Mouse (Mus musculus) MEL (cell line): Measurements from ENCODE around the gene Btbd1. TPM values are rescaled to one million over a fixed set of nuclear protein-coding genes. Genes with fewer than 3 reads are reported as not detected.
A peak's percentile ranks its signal among the peaks of the same experiment; 100 is the strongest.

Experiments used
- DNase-seq: peaks from one replicate; pipeline ENCODE4 v3.0.0; 2011; ENCODE audit warnings: low read depth, low spot score
- H3K27ac ChIP-seq: 2 replicates; pipeline ENCODE4 v1.5.1; 2012; ENCODE audit warnings: low read depth, mild to moderate bottlenecking, control low read depth, low read length, moderate library complexity; ENCODE audit not compliant: control insufficient read depth
- H3K27me3 ChIP-seq, 2 experiments: fragments of 150-350 bp in 1 of 2; sonication (generic) in 1 of 2; 2 replicates each; pipeline ENCODE4 v1.6.1; 2012; ENCODE audit warnings: low read length in 2 of 2, mild to moderate bottlenecking in 2 of 2, improper control_type of control experiment in 1 of 2, moderate library complexity in 1 of 2; ENCODE audit not compliant: insufficient read depth in 2 of 2, control insufficient read depth in 1 of 2
- H3K36me3 ChIP-seq, 2 experiments: 2 replicates each; pipeline ENCODE4 v1.6.1; 2012 to 2014; ENCODE audit warnings: low read length in 2 of 2, improper control_type of control experiment in 1 of 2, inconsistent platforms in 1 of 2, mild to moderate bottlenecking in 1 of 2; ENCODE audit not compliant: insufficient read depth in 2 of 2, control insufficient read depth in 1 of 2
- H3K4me1 ChIP-seq, 2 experiments: fragments of 150-350 bp in 1 of 2; sonication (generic) in 1 of 2; 2 replicates each; pipeline ENCODE4 v1.6.1; 2012; ENCODE audit warnings: low read length in 2 of 2, improper control_type of control experiment in 1 of 2, mild to moderate bottlenecking in 1 of 2; ENCODE audit not compliant: insufficient read depth in 2 of 2, control insufficient read depth in 1 of 2
- H3K4me3 ChIP-seq, 2 experiments: fragments of 150-350 bp in 1 of 2; sonication (generic) in 1 of 2; 2 replicates each; pipeline ENCODE4 v1.5.1; 2012; ENCODE audit warnings: low read depth in 2 of 2, low read length in 2 of 2, mild to moderate bottlenecking in 2 of 2, moderate library complexity in 2 of 2, control low read depth in 1 of 2, improper control_type of control experiment in 1 of 2; ENCODE audit not compliant: control insufficient read depth in 1 of 2, insufficient read depth in 1 of 2
- H3K79me2 ChIP-seq: 2 replicates; pipeline ENCODE4 v1.6.1; 2012; ENCODE audit warnings: mild to moderate bottlenecking, low read length, moderate library complexity; ENCODE audit not compliant: control insufficient read depth, poor library complexity, insufficient read depth
- H3K9ac ChIP-seq: 2 replicates; pipeline ENCODE4 v1.6.1; 2012; ENCODE audit warnings: low read depth, mild to moderate bottlenecking, control low read depth, low read length, moderate library complexity; ENCODE audit not compliant: control insufficient read depth, poor library complexity, severe bottlenecking
- H3K9me3 ChIP-seq: fragments of 150-350 bp; sonication (generic); replicated peaks from 2 replicates; pipeline ENCODE4 v1.6.1; 2012; ENCODE audit warnings: mild to moderate bottlenecking, low read length, improper control_type of control experiment, moderate library complexity; ENCODE audit not compliant: insufficient read depth
- CTCF ChIP-seq, 3 experiments: IDR thresholded peaks in 2 of 3; conservative IDR thresholded peaks in 1 of 3; 2 replicates each; pipeline ENCODE4 v1.5.1; 2011 to 2012; ENCODE audit warnings: low read length in 3 of 3, low read depth in 2 of 3, mild to moderate bottlenecking in 2 of 3, improper control_type of control experiment in 1 of 3, inconsistent platforms in 1 of 3, mixed read lengths in 1 of 3, moderate library complexity in 1 of 3; ENCODE audit not compliant: control insufficient read depth in 1 of 3, insufficient read depth in 1 of 3, poor library complexity in 1 of 3, severe bottlenecking in 1 of 3
- E2F4 ChIP-seq: IDR thresholded peaks from 2 replicates; pipeline ENCODE4 v1.6.1; 2011; ENCODE audit warnings: low read depth, low read length, improper control_type of control experiment, borderline replicate concordance
- ELF1 ChIP-seq: IDR thresholded peaks from 2 replicates; pipeline ENCODE4 v1.6.1; 2014; ENCODE audit warnings: low read depth, mild to moderate bottlenecking, inconsistent platforms, low read length, improper control_type of control experiment, moderate library complexity
- EP300 ChIP-seq, 2 experiments: IDR thresholded peaks; 2 replicates each; pipeline ENCODE4 v1.6.1; 2011; ENCODE audit warnings: improper control_type of control experiment in 2 of 2, low read length in 2 of 2, low read depth in 1 of 2, mild to moderate bottlenecking in 1 of 2
- GATA1 ChIP-seq: IDR thresholded peaks from 2 replicates; pipeline ENCODE4 v1.6.1; 2011; ENCODE audit warnings: low read depth, low read length, improper control_type of control experiment
- HCFC1 ChIP-seq: IDR thresholded peaks from 2 replicates; pipeline ENCODE4 v1.6.1; 2012; ENCODE audit warnings: low read depth, mild to moderate bottlenecking, inconsistent platforms, low read length, improper control_type of control experiment, moderate library complexity
- JUND ChIP-seq: IDR thresholded peaks from 2 replicates; pipeline ENCODE4 v1.6.1; 2011; ENCODE audit warnings: low read depth, mild to moderate bottlenecking, improper control_type of control experiment, low read length
- KAT2A ChIP-seq: conservative IDR thresholded peaks from 2 replicates; pipeline ENCODE4 v1.6.1; 2012; ENCODE audit warnings: low read depth, low read length, improper control_type of control experiment, inconsistent platforms
- MAFK ChIP-seq: IDR thresholded peaks from 2 replicates; pipeline ENCODE4 v1.6.1; 2011; ENCODE audit warnings: low read depth, mild to moderate bottlenecking, low read length, improper control_type of control experiment, borderline replicate concordance
- MAX ChIP-seq: IDR thresholded peaks from 2 replicates; pipeline ENCODE4 v1.6.1; 2011; ENCODE audit warnings: low read length, improper control_type of control experiment
- MAZ ChIP-seq: IDR thresholded peaks from 2 replicates; pipeline ENCODE4 v1.6.1; 2012; ENCODE audit warnings: low read depth, mild to moderate bottlenecking, inconsistent platforms, low read length, improper control_type of control experiment
- MEF2A ChIP-seq: IDR thresholded peaks from 2 replicates; pipeline ENCODE4 v1.6.1; 2014; ENCODE audit warnings: low read depth, mild to moderate bottlenecking, inconsistent platforms, low read length, improper control_type of control experiment; ENCODE audit not compliant: poor library complexity, insufficient replicate concordance, severe bottlenecking; ENCODE audit errors: extremely low read depth
- MYC ChIP-seq: IDR thresholded peaks from 2 replicates; pipeline ENCODE4 v1.6.1; 2011; ENCODE audit warnings: low read depth, mild to moderate bottlenecking, low read length, improper control_type of control experiment, moderate library complexity
- NELFE ChIP-seq: IDR thresholded peaks from 2 replicates; pipeline ENCODE4 v1.6.1; 2011; ENCODE audit warnings: low read depth, low read length, improper control_type of control experiment
- POLR2AphosphoS2 ChIP-seq: IDR thresholded peaks from 2 replicates; pipeline ENCODE4 v1.6.1; 2011; ENCODE audit warnings: low read length, improper control_type of control experiment
- POLR2AphosphoS5 ChIP-seq: IDR thresholded peaks from 2 replicates; pipeline ENCODE4 v1.6.1; 2012; ENCODE audit warnings: low read depth, borderline replicate concordance, mild to moderate bottlenecking, inconsistent platforms, low read length, moderate library complexity, mixed read lengths
- RAD21 ChIP-seq: IDR thresholded peaks from 2 replicates; pipeline ENCODE4 v1.6.1; 2011; ENCODE audit warnings: mild to moderate bottlenecking, low read depth, low read length, improper control_type of control experiment
- TBP ChIP-seq: IDR thresholded peaks from 2 replicates; pipeline ENCODE4 v1.8.0; 2011; ENCODE audit warnings: low read depth, low read length, improper control_type of control experiment
- TCF12 ChIP-seq: IDR thresholded peaks from 2 replicates; pipeline ENCODE4 v1.6.1; 2014; ENCODE audit warnings: low read depth, mild to moderate bottlenecking, inconsistent platforms, low read length, improper control_type of control experiment, moderate library complexity
- UBTF ChIP-seq: IDR thresholded peaks from 2 replicates; pipeline ENCODE4 v1.6.1; 2012; ENCODE audit warnings: low read depth, mild to moderate bottlenecking, inconsistent platforms, low read length, improper control_type of control experiment, moderate library complexity, borderline replicate concordance; ENCODE audit not compliant: insufficient read depth
- USF1 ChIP-seq: IDR thresholded peaks from 2 replicates; pipeline ENCODE4 v1.6.1; 2014; ENCODE audit warnings: low read depth, mild to moderate bottlenecking, inconsistent platforms, low read length, improper control_type of control experiment, moderate library complexity
- ZKSCAN1 ChIP-seq: IDR thresholded peaks from 2 replicates; pipeline ENCODE4 v1.6.1; 2012; ENCODE audit warnings: low read depth, mild to moderate bottlenecking, inconsistent platforms, low read length, improper control_type of control experiment, moderate library complexity
- ZMIZ1 ChIP-seq: IDR thresholded peaks from 2 replicates; pipeline ENCODE4 v1.6.1; 2012; ENCODE audit warnings: low read depth, mild to moderate bottlenecking, inconsistent platforms, low read length, improper control_type of control experiment, moderate library complexity
- ZNF384 ChIP-seq: IDR thresholded peaks from 2 replicates; pipeline ENCODE4 v1.6.1; 2012; ENCODE audit warnings: low read depth, mild to moderate bottlenecking, inconsistent platforms, low read length, improper control_type of control experiment
- polyA plus RNA-seq, 2 experiments: library from polyadenylated mRNA; stranded (reverse) in 1 of 2; unstranded in 1 of 2; fragments of >175 nt in 1 of 2; fragments of >200 nt in 1 of 2; gene quantifications; 2 replicates each; pipeline versions ENCODE4 v1.2.1 to v1.2.4; 2012; ENCODE audit warnings: low replicate concordance in 2 of 2, low read depth in 1 of 2; ENCODE audit not compliant: insufficient read length in 2 of 2, insufficient read depth in 1 of 2, missing spikeins in 1 of 2
- total RNA-seq: library from RNA; depleted of rRNA; stranded (reverse); fragments of 300-350 nt; gene quantifications from 2 replicates; pipeline ENCODE4 v1.2.3, GENCODE M21; 2012

The Btbd1 gene
- total and polyA plus RNA-seq, 3 experiments, result 31.0 to 62.0 TPM; not detected in 1

DNA sequence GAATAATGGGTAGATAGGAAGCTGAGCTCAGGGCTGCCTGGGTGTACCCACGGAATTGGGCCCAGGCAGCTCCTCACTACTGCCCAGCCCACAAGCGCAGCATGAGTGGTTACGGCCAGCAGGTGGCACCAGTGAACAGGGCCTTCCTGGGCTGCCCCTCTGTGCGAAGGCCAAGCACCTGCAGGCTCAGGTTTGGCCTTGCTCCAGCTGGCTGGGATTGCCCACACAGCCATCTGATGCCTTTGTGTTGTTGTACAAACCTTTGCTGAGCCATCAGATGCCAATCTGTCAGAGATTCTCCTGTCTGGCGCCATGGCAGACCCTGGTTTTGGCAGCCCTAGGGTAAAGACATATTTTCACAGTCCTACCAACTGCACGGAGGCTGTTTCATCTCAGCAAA, 38.9 kb upstream of the Btbd1 start (continued):
- no peak for TF ChIP-seq MAX
- no peak for TF ChIP-seq UBTF
- TF ChIP-seq GATA1, result no peak
- TF ChIP-seq POLR2AphosphoS5, result no peak
- TF ChIP-seq CTCF (IDR thresholded peaks at IDR 0.05 in 2 of 3, conservative IDR thresholded peaks at IDR 0.05 in 1 of 3; ENCODE audit: control insufficient read depth in 1 of 3, insufficient read depth in 1 of 3, low read depth in 2 of 3, low read length in 3 of 3, poor library complexity in 1 of 3, severe bottlenecking in 1 of 3), result peak; percentile 80 to 94 (median 85)
- TF ChIP-seq MAFK, result no peak
- TF ChIP-seq HCFC1, result no peak
- no peak for TF ChIP-seq ZNF384
- no peak for TF ChIP-seq MAZ

DNA sequence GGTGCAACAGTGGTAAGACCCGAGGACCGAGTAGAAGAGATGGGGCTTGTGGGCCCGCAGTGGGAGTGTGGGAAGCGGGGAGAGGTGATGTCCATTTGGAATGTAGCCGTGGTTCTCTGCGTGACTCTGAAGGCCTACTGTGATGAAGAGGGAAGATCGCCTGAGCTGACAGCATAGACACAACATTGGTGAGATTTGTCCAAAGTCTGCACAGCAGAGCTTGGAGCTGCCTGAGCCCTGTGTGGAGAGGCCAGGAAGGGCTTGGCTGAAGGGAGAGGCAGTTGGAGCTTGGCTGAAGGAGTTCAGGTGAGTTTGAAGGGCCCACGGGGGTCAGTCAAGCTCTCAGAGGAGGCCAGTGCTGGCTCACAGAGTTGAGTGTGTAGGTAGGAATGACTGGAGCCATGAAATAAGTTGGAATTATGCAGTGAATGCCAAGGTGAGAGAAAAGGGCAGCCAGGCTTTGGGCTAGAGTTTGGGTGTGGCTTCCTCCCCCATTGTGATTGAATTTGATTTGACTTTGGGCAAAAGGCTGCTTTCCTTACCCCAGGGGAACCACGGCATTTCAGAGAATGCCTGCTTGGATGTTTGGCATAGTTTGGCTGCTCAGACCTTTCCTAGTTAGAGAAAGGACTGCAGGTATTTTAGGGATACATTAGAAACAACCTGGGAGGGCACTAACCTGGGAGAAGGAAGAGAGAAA, 38.1 kb upstream of the Btbd1 start:
- TF ChIP-seq TBP (no peak), USF1 (no peak), HCFC1 (no peak), MYC (no peak), MEF2A (no peak), MAZ (no peak), JUND (no peak), EP300 (IDR thresholded peaks at IDR 0.05; ENCODE audit: low read depth in 1 of 2, low read length in 2 of 2) (no peak), ELF1 (no peak), KAT2A (no peak), MAX (no peak), E2F4 (no peak), ZMIZ1 (no peak), CTCF (IDR thresholded peaks at IDR 0.05 in 2 of 3, conservative IDR thresholded peaks at IDR 0.05 in 1 of 3; ENCODE audit: control insufficient read depth in 1 of 3, insufficient read depth in 1 of 3, low read depth in 2 of 3, low read length in 3 of 3, poor library complexity in 1 of 3, severe bottlenecking in 1 of 3) (no peak), RAD21 (no peak), ZKSCAN1 (no peak), NELFE (no peak), POLR2AphosphoS2 (no peak), TCF12 (no peak)
- Histone ChIP-seq H3K9ac (no peak overlapping the region), H3K9me3 (no peaks in the 10 kb centered on the region), H3K4me1 (peaks cover 0 to 10% of the 10 kb centered on the region in 2 experiments; a peak in 1 of 4 replicates), H3K79me2 (no peaks in the 10 kb centered on the region), H3K4me3 (no peak overlapping the region), H3K27me3 (no peaks in the 10 kb centered on the region), H3K36me3 (no peaks in the 10 kb centered on the region), H3K27ac (no peak overlapping the region)
- DNase-seq, result no peak
